Mouse (Mus musculus): Measurements from ENCODE around the gene Zbed6. TPM values are rescaled to one million over a fixed set of nuclear protein-coding genes. Genes with fewer than 3 reads are reported as not detected.
"Not testable (repeated sequence)": the region's sequence is repeated elsewhere in the genome, so short reads cannot be mapped to it uniquely, and the experiment has no call there.

Zbed6 gene
- polyA plus RNA-seq, 1 experiment from 2014 or later, result not detected

GRCm38 (mm10) chr1:133667721-133668120, 7.0 kb upstream of the Zbed6 start:
- DNase-seq (ENCODE audit: low spot score), result no peak
- no peak overlapping the region for H3K4me2 ChIP-seq (replicated peaks; ENCODE audit: low read depth, low read length)
- H3K27me3 ChIP-seq (replicated peaks; ENCODE audit: insufficient read depth, low read length), result no peaks in the 10 kb centered on the region
- H3K4me1 ChIP-seq (ENCODE audit: insufficient read depth, low read depth, low read length), result no peaks in the 10 kb centered on the region
- H3K27ac ChIP-seq (ENCODE audit: low read length), result no peak overlapping the region
- H3K9me3 ChIP-seq (ENCODE audit: low read length), result no peaks in the 10 kb centered on the region
- no peak overlapping the region for H3K4me3 ChIP-seq (ENCODE audit: low read depth, low read length)
- no peaks in the 10 kb centered on the region for H3K36me3 ChIP-seq (ENCODE audit: insufficient read depth, low read length)
- H3K9ac ChIP-seq (replicated peaks; ENCODE audit: low read depth), result no peak overlapping the region
- ATAC-seq, result no peak
- WGBS, result 58% methylated on average over 7 of the region's 7 CpGs
- TF ChIP-seq CTCF (IDR thresholded peaks at IDR 0.05) (no peak), EP300 (IDR thresholded peaks at IDR 0.05) (no peak)

- 88% methylated on average over 5 of the region's 8 CpGs for WGBS
- not testable (repeated sequence) for DNase-seq (ENCODE audit: low spot score); ATAC-seq
Observed at GRCm38 (mm10) chr1:133665713-133666112, 5.0 kb upstream of the Zbed6 start.

GRCm38 (mm10) chr1:133664203-133664970, 3.7 kb upstream of the Zbed6 start:
- no peak for DNase-seq (ENCODE audit: low spot score)
- H3K9me3 ChIP-seq (ENCODE audit: low read length), result no peaks in the 10 kb centered on the region
- no peak overlapping the region for H3K27ac ChIP-seq (ENCODE audit: low read length)
- no peak overlapping the region for H3K4me2 ChIP-seq (replicated peaks; ENCODE audit: low read depth, low read length)
- H3K9ac ChIP-seq (replicated peaks; ENCODE audit: low read depth), result no peak overlapping the region
- H3K4me3 ChIP-seq (ENCODE audit: low read depth, low read length), result no peak overlapping the region
- 68% methylated on average over 11 of the region's 11 CpGs for WGBS
- no peaks in the 10 kb centered on the region for H3K27me3 ChIP-seq (replicated peaks; ENCODE audit: insufficient read depth, low read length)
- no peak for TF ChIP-seq CTCF (IDR thresholded peaks at IDR 0.05)
- TF ChIP-seq EP300 (IDR thresholded peaks at IDR 0.05), result no peak
- 0 out of 2 replicates have a peak, but pooled peaks cover 2% of the 10 kb centered on the region for H3K4me1 ChIP-seq (ENCODE audit: insufficient read depth, low read depth, low read length)
- ATAC-seq, result no peak
- H3K36me3 ChIP-seq (ENCODE audit: insufficient read depth, low read length), result no peaks in the 10 kb centered on the region

More at GRCm38 (mm10) chr1:133665713-133666112, 5.0 kb upstream of the Zbed6 start:
- not testable (repeated sequence) for H3K36me3 ChIP-seq (ENCODE audit: insufficient read depth, low read length); H3K9ac ChIP-seq (replicated peaks; ENCODE audit: low read depth); H3K4me2 ChIP-seq (replicated peaks; ENCODE audit: low read depth, low read length); H3K27me3 ChIP-seq (replicated peaks; ENCODE audit: insufficient read depth, low read length); H3K27ac ChIP-seq (ENCODE audit: low read length); H3K9me3 ChIP-seq (ENCODE audit: low read length); H3K4me1 ChIP-seq (ENCODE audit: insufficient read depth, low read depth, low read length); H3K4me3 ChIP-seq (ENCODE audit: low read depth, low read length)

DNA sequence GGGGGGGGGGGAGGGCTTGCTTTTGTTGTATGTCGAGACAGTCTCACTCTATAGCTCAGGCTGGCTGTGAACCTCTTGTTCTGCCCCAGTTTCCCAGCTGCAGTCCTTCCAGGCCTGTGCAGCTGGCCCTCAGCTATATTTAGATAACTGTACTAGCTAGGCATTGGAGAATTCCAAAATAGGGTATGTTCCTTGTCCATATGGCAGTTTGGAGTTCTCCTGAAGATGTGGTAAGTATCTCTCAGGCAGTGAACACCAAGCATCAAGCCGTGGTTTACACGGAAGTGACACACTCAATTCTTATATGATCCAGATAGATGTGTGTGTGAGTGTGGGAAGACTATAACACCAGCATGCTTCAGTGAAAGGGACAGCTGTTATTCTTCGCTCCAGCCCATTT, 2.7 kb upstream of the Zbed6 start:
- no peaks in the 10 kb centered on the region for H3K9me3 ChIP-seq (ENCODE audit: low read length)
- H3K27me3 ChIP-seq (replicated peaks; ENCODE audit: insufficient read depth, low read length), result no peaks in the 10 kb centered on the region
- no peak overlapping the region for H3K4me2 ChIP-seq (replicated peaks; ENCODE audit: low read depth, low read length)
- no peak for TF ChIP-seq EP300 (IDR thresholded peaks at IDR 0.05)
- no peak for TF ChIP-seq CTCF (IDR thresholded peaks at IDR 0.05)
- no peak overlapping the region for H3K27ac ChIP-seq (ENCODE audit: low read length)
- peaks cover 7% of the 10 kb centered on the region; the same call in 1 of the 2 replicates for H3K4me1 ChIP-seq (ENCODE audit: insufficient read depth, low read depth, low read length)
- no peak overlapping the region for H3K4me3 ChIP-seq (ENCODE audit: low read depth, low read length)
- ATAC-seq (peak; percentile 8), DNase-seq (ENCODE audit: low spot score) (peak; percentile 60)
- H3K36me3 ChIP-seq (ENCODE audit: insufficient read depth, low read length), result no peaks in the 10 kb centered on the region
- WGBS, result 57% methylated on average over 4 of the region's 4 CpGs
- no peak overlapping the region for H3K9ac ChIP-seq (replicated peaks; ENCODE audit: low read depth)

- DNase-seq (ENCODE audit: low spot score) (no peak), ATAC-seq (no peak)
- no peak overlapping the region for H3K4me3 ChIP-seq (ENCODE audit: low read depth, low read length)
- H3K9me3 ChIP-seq (ENCODE audit: low read length), result no peaks in the 10 kb centered on the region
- no peak overlapping the region for H3K27ac ChIP-seq (ENCODE audit: low read length)
- H3K27me3 ChIP-seq (replicated peaks; ENCODE audit: insufficient read depth, low read length), result no peaks in the 10 kb centered on the region
- 95% methylated on average over 7 of the region's 7 CpGs for WGBS
- H3K4me1 ChIP-seq (ENCODE audit: insufficient read depth, low read depth, low read length), result peaks cover 7% of the 10 kb centered on the region; the same call in 1 of the 2 replicates
- H3K36me3 ChIP-seq (ENCODE audit: insufficient read depth, low read length), result no peaks in the 10 kb centered on the region
- H3K9ac ChIP-seq (replicated peaks; ENCODE audit: low read depth), result no peak overlapping the region
- no peak for TF ChIP-seq CTCF (IDR thresholded peaks at IDR 0.05)
- no peak for TF ChIP-seq EP300 (IDR thresholded peaks at IDR 0.05)
- H3K4me2 ChIP-seq (replicated peaks; ENCODE audit: low read depth, low read length), result no peak overlapping the region
Observed at GRCm38 (mm10) chr1:133662941-133663340, 2.3 kb upstream of the Zbed6 start.

DNA sequence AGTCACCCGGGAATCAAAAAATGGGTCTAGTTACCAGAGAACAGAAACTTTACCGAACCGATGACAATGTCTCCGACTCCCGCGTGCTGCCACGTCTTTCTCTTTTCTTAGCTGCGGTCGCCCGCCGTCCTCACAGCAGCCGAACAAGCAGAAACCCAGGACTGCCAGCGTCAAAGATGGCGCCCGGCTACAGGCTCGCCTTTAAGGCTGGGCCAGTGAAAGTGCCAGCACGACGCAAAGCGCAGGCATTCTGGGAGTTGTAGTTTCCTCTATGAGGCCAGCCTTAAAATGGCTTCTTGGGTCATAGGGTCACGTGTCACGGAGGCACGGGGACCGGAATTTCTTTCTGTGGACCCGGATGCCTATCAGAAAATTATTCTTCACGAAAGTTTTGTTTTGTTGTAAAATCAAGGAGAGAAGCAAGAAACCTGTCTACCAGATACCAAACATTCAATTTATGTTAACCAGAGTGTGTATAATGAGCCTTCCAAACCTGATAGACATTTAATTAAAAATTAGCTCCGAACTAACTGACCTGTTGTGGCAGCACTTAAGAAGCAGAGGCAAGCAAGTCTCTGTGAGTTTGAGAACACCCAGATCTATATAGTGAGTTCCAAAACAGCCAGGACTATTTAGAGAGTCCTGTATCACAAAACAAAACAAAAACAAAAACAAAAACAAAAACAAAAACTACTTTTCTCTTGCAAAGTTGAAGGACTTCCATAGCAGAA, 683 bp upstream of the Zbed6 start, which contains the start of gene Gm38394:
Gm38394 (minus strand) TSS at position 116 of the 731 bp plus-strand sequence.
- Histone ChIP-seq H3K27me3 (replicated peaks; ENCODE audit: insufficient read depth, low read length) (no peaks in the 10 kb centered on the region), H3K9me3 (ENCODE audit: low read length) (no peaks in the 10 kb centered on the region), H3K36me3 (ENCODE audit: insufficient read depth, low read length) (no peaks in the 10 kb centered on the region), H3K9ac (replicated peaks; ENCODE audit: low read depth) (peak within 1 kb of the TSS; percentile 87), H3K4me2 (replicated peaks; ENCODE audit: low read depth, low read length) (peak within 1 kb of the TSS; percentile 78), H3K4me3 (ENCODE audit: low read depth, low read length) (peak within 1 kb of the TSS; percentile 78), H3K4me1 (ENCODE audit: insufficient read depth, low read depth, low read length) (peaks cover 7% of the 10 kb centered on the region; the same call in 1 of the 2 replicates), H3K27ac (ENCODE audit: low read length) (peak within 1 kb of the TSS; percentile 95)
- TF ChIP-seq EP300 (IDR thresholded peaks at IDR 0.05) (peak; percentile 60), CTCF (IDR thresholded peaks at IDR 0.05) (no peak)
- 2% methylated on average over 26 of the region's 26 CpGs for WGBS
- peak; percentile 98 for ATAC-seq
- DNase-seq (ENCODE audit: low spot score), result peak; percentile 98

Data from lung, postnatal 0 days (tissue).